Mouse (Mus musculus) left cerebral cortex, adult 9 months (tissue): ENCODE results near the gene Wdr59.

ENCODE experiments used
- DNase-seq, 2 experiments: peaks; one replicate each; pipeline ENCODE4 v3.0.0; 2022; ENCODE audit warnings: low spot score in 2 of 2

Wdr59 gene

DNA sequence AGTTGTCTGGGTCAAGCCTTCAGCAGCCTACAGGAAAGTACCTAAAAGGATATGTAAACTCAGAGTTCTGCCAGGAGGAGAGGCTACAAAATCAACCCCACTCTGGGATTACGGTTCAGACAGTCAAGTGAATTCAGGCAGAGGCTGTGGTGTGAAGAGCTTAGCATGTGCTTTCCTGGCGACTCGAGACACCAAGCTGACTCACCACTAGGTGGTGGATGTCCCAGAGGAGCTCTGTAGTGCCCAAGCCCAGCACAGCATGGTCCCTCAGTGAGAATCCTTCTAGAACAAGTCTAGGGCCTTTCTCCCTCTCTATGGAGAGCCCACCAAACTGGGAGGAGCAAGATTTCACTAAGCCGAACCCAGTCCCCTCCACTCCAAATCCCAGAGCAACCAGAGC is 118.5 kb downstream of the Wdr59 start:
- DNase-seq: no peak
